Mouse (Mus musculus) cerebellum, postnatal 4 days (tissue): ENCODE data around the gene Cdk18.

Source experiments
- DNase-seq, 2 experiments: peaks; one replicate each; pipeline ENCODE4 v3.0.0; 2022; ENCODE audit warnings: low spot score in 2 of 2, mixed read lengths in 1 of 2

Cdk18 gene

GRCm38 (mm10) chr1:132065475-132066172, 73.9 kb downstream of the Cdk18 start:
- no peak for DNase-seq

GRCm38 (mm10) chr1:132065001-132065400, 74.5 kb downstream of the Cdk18 start:
- no peak for DNase-seq

GRCm38 (mm10) chr1:132063096-132063495, 76.4 kb downstream of the Cdk18 start:
- DNase-seq: no peak
